Mouse (Mus musculus) embryonic facial prominence, embryonic 14.5 days (tissue): ENCODE measurements around the gene Utp18. TPM values are rescaled to one million over a fixed set of nuclear protein-coding genes. Genes with fewer than 3 reads are reported as not detected.
A peak's percentile ranks its signal among the peaks of the same experiment; 100 is the strongest.

Source experiments
- ATAC-seq: fragments of 200-750 bp; cut with Nextera tagmentation; 2 replicates; pipeline ENCODE4 v1.8.0; 2017; ENCODE audit warnings: low read depth, moderate number of reproducible peaks, moderate TSS enrichment
- DNase-seq: peaks from one replicate; pipeline ENCODE4 v3.0.0-alpha.2; 2015; ENCODE audit warnings: low spot score
- H3K27ac ChIP-seq: fragments of 300-500 bp; sonication (generic); replicated peaks from 2 replicates; pipeline ENCODE4 v1.5.1; 2014; ENCODE audit warnings: low read depth, mild to moderate bottlenecking, low read length, moderate library complexity
- H3K27me3 ChIP-seq: fragments of 300-500 bp; sonication (generic); replicated peaks from 2 replicates; pipeline ENCODE4 v1.6.1; 2014; ENCODE audit warnings: low read length; ENCODE audit not compliant: control insufficient read depth, insufficient read depth
- H3K36me3 ChIP-seq: fragments of 300-500 bp; sonication (generic); 2 replicates; pipeline ENCODE4 v1.6.1; 2014; ENCODE audit warnings: low read length, mixed read lengths; ENCODE audit not compliant: control insufficient read depth, insufficient read depth
- H3K4me1 ChIP-seq: fragments of 300-500 bp; sonication (generic); 2 replicates; pipeline ENCODE4 v1.6.1; 2014; ENCODE audit warnings: antibody characterized with exemption, low read length; ENCODE audit not compliant: control insufficient read depth, insufficient read depth
- H3K4me2 ChIP-seq: fragments of 300-500 bp; sonication (generic); 2 replicates; pipeline ENCODE4 v1.6.1; 2014; ENCODE audit warnings: low read depth, mild to moderate bottlenecking, low read length, moderate library complexity, mixed read lengths
- H3K4me3 ChIP-seq: fragments of 300-500 bp; sonication (generic); 2 replicates; pipeline ENCODE4 v1.5.1; 2014; ENCODE audit warnings: low read depth, mild to moderate bottlenecking, low read length
- H3K9ac ChIP-seq: fragments of 300-500 bp; sonication (generic); 2 replicates; pipeline ENCODE4 v1.6.1; 2014; ENCODE audit warnings: low read depth, mild to moderate bottlenecking, low read length, moderate library complexity, mixed read lengths
- H3K9me3 ChIP-seq: fragments of 300-500 bp; sonication (generic); 2 replicates; pipeline ENCODE4 v1.6.1; 2016; ENCODE audit warnings: low read length; ENCODE audit not compliant: control insufficient read depth
- WGBS: fragments of 180-500 bp; shearing (Covaris S2); extraction: QIAGEN DNeasy Blood & Tissue Kit; methylation state at CpG from one replicate; pipeline ENCODE4 v1.1.7; 2014; 5-methylcytosine and 5-hydroxymethylcytosine counted together
- polyA plus RNA-seq: library from polyadenylated mRNA; unstranded; fragments of >200 nt; fragmentation: Nextera tagmentation; extraction: Ambion mirVana; gene quantifications from 2 replicates; pipeline ENCODE4 v1.2.1, GENCODE M21; 2014

Utp18 gene
- polyA plus RNA-seq, 1 experiment from 2014 or later: 28.0 TPM

- 86% methylated on average over 4 of the region's 4 CpGs for WGBS
- Histone ChIP-seq H3K27me3 (no peaks in the 10 kb centered on the region; the same call in 1 of the 2 replicates), H3K4me3 (no peak overlapping the region), H3K9me3 (no peaks in the 10 kb centered on the region), H3K9ac (no peak overlapping the region), H3K27ac (no peak overlapping the region), H3K4me1 (no peaks in the 10 kb centered on the region), H3K4me2 (no peak overlapping the region), H3K36me3 (no peaks in the 10 kb centered on the region)
- no peak for ATAC-seq
- no peak for DNase-seq
Measured at GRCm38 (mm10) chr11:93812955-93813354, 72.6 kb downstream of the Utp18 start.

GRCm38 (mm10) chr11:93812125-93812868 is 73.3 kb downstream of the Utp18 start:
- H3K4me3 ChIP-seq: no peak overlapping the region
- ATAC-seq (peak; percentile 57; the same call in 1 of the 2 replicates), DNase-seq (peak; percentile 70)
- no peaks in the 10 kb centered on the region; the same call in 1 of the 2 replicates for H3K27me3 ChIP-seq
- no peak overlapping the region for H3K9ac ChIP-seq
- no peak overlapping the region for H3K27ac ChIP-seq
- no peaks in the 10 kb centered on the region for H3K36me3 ChIP-seq
- H3K4me2 ChIP-seq: no peak overlapping the region
- H3K4me1 ChIP-seq: no peaks in the 10 kb centered on the region
- WGBS: 39% methylated on average over 11 of the region's 11 CpGs
- H3K9me3 ChIP-seq: no peaks in the 10 kb centered on the region

Other genes with a start within 250 kb of the Utp18 start
- 17.3 and 22.2 TPM in 2 replicates for gene Mbtd1, start 86 bp upstream of the Utp18 start, polyA plus RNA-seq
- 336 and 395 TPM in 2 replicates for gene Nme2, start 70.5 kb upstream of the Utp18 start, polyA plus RNA-seq
- gene Gm20390, start 82.5 kb upstream of the Utp18 start, polyA plus RNA-seq: 365 and 376 TPM in 2 replicates
- 143 TPM in 2 replicates for gene Nme1, start 82.8 kb upstream of the Utp18 start, polyA plus RNA-seq
- gene Spag9, start 110.3 kb upstream of the Utp18 start, polyA plus RNA-seq: 69.9 and 71.6 TPM in 2 replicates